Mouse (Mus musculus): ENCODE data around the gene Plpp3. TPM values are rescaled to one million over a fixed set of nuclear protein-coding genes. Genes with fewer than 3 reads are reported as not detected.

Gene Plpp3
- 78.4 and 85.4 TPM in 2 replicates for polyA plus RNA-seq (2015; fragmentation: Nextera tagmentation; extraction: Ambion mirVana)

GRCm38 (mm10) chr4:105157276-105158168 lies at the start of gene Plpp3:
Gene Plpp3, plus strand, starts transcription at chr4:105157347.
- peaks cover 17% of the 10 kb centered on the region for H3K4me1 ChIP-seq
- H3K27me3 ChIP-seq = no peaks in the 10 kb centered on the region
- ATAC-seq (ENCODE audit: borderline replicate concordance, extremely low read depth, low FRiP score, low TSS enrichment) = peak; percentile 88
- peak within 1 kb of the TSS; percentile 94 for H3K27ac ChIP-seq
- no peaks in the 10 kb centered on the region for H3K9me3 ChIP-seq
- H3K4me3 ChIP-seq = peak within 1 kb of the TSS; percentile 87
- peaks cover 7% of the 10 kb centered on the region for H3K36me3 ChIP-seq
- under 1% methylated on average over 77 of the region's 77 CpGs for WGBS
- H3K9ac ChIP-seq = peak within 1 kb of the TSS; percentile 94
- peak within 1 kb of the TSS; percentile 73 for H3K4me2 ChIP-seq

DNA sequence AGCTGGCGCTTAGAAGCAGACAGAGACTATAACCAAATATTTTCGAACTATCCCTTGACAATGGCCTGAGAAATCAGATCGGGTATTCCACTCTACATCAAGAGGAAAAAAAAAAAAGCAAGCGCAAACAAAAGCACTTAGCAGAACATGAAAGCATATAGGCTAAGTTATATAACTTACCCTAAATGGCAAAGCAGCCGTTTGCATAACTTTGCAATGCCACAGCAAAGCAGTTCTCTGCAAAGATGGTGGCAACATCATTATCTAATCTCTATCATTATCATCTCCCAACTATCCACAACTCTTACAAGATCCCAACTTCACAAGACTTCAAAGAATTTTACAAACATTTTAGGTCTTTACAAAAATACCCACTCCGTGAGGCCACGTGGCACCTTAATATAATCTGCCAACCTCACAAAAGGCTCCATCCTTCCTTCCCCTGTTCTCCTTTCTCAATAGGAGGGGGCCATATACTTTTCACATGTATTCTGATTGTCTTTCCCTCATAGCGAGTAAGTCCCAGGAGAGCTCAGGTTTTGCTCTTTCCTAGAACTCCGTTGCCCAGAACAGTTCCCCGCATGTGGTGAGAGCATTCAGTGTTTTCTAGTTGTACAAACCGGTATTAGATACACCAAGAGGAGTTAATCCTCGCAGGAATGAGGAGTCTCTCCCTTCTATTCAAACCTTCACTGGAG lies 49.1 kb upstream of the Plpp3 start:
- no peak overlapping the region for H3K4me3 ChIP-seq
- WGBS = 63% methylated on average over 12 of the region's 12 CpGs
- H3K4me2 ChIP-seq = no peak overlapping the region

DNA sequence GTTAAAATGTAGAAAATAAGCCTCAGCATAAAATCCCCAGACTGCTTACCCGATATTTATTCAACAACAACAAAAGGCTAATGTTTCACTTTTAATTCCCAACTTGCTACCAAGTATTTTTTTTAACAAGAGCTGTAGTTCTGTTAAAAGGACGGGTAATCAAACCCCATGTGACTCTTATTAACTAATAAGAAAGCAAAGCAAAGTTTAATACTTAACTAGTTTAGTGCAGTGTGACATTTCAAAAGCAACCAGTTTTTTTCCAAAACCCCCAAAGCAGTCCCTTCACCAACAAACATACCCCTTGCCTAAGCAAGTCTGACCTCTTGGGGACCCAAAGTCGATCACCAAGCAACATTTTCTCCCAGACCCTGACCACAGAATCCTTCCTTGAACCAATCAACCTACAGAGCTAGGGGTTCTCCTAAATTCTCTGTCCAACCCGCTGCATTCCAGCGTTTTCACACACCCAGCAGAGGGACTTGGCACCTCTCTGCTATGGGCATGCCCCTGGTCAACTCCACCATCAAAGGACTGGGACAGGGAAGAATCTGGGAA lies 48.4 kb upstream of the Plpp3 start:
- WGBS = 24% methylated on average over 5 of the region's 5 CpGs

More for the DNA sequence above, 49.1 kb upstream of the Plpp3 start:
- H3K9ac ChIP-seq = no peak overlapping the region
- no peaks in the 10 kb centered on the region for H3K9me3 ChIP-seq
- no peaks in the 10 kb centered on the region for H3K36me3 ChIP-seq
- ATAC-seq (ENCODE audit: borderline replicate concordance, extremely low read depth, low FRiP score, low TSS enrichment) = no peak
- peaks cover 10% of the 10 kb centered on the region for H3K4me1 ChIP-seq
- H3K27ac ChIP-seq = no peak overlapping the region
- H3K27me3 ChIP-seq = peaks cover 21% of the 10 kb centered on the region

GRCm38 (mm10) chr4:105109199-105109989 lies 47.8 kb upstream of the Plpp3 start, which contains the start of gene Prkaa2:
Gene Prkaa2, minus strand, starts transcription at chr4:105109890.
- Histone ChIP-seq H3K9me3 (no peaks in the 10 kb centered on the region), H3K4me1 (peaks cover 10% of the 10 kb centered on the region), H3K9ac (peak within 1 kb of the TSS; percentile 63), H3K27ac (0 out of 2 replicates have a peak within 1 kb of the TSS, but pooled peaks have one; percentile 15), H3K4me3 (peak within 1 kb of the TSS; percentile 74), H3K36me3 (no peaks in the 10 kb centered on the region), H3K27me3 (peaks cover 21% of the 10 kb centered on the region), H3K4me2 (peak within 1 kb of the TSS; percentile 98)
- under 1% methylated on average over 72 of the region's 80 CpGs for WGBS
- ATAC-seq (ENCODE audit: borderline replicate concordance, extremely low read depth, low FRiP score, low TSS enrichment) = peak; percentile 93

More for the DNA sequence above, 48.4 kb upstream of the Plpp3 start:
- Histone ChIP-seq H3K27ac (no peak overlapping the region), H3K36me3 (no peaks in the 10 kb centered on the region), H3K4me1 (peaks cover 10% of the 10 kb centered on the region), H3K4me2 (peak overlapping the region; percentile 98), H3K9me3 (no peaks in the 10 kb centered on the region), H3K9ac (no peak overlapping the region; the same call in 1 of the 2 replicates), H3K27me3 (peaks cover 21% of the 10 kb centered on the region), H3K4me3 (peak overlapping the region; percentile 74)
- ATAC-seq (ENCODE audit: borderline replicate concordance, extremely low read depth, low FRiP score, low TSS enrichment) = no peak

GRCm38 (mm10) chr4:105109990-105110683 lies 47.0 kb upstream of the Plpp3 start:
- Histone ChIP-seq H3K27me3 (peaks cover 21% of the 10 kb centered on the region), H3K9ac (peak overlapping the region; percentile 63), H3K9me3 (no peaks in the 10 kb centered on the region), H3K36me3 (no peaks in the 10 kb centered on the region), H3K27ac (no peak overlapping the region), H3K4me2 (peak overlapping the region; percentile 98), H3K4me3 (peak overlapping the region; percentile 74), H3K4me1 (peaks cover 10% of the 10 kb centered on the region)
- WGBS = 3% methylated on average over 24 of the region's 24 CpGs
- ATAC-seq (ENCODE audit: borderline replicate concordance, extremely low read depth, low FRiP score, low TSS enrichment) = peak; percentile 70

GRCm38 (mm10) chr4:105110684-105111035 lies 46.5 kb upstream of the Plpp3 start:
- Histone ChIP-seq H3K27me3 (peaks cover 21% of the 10 kb centered on the region), H3K9ac (no peak overlapping the region), H3K4me2 (peak overlapping the region; percentile 98), H3K9me3 (no peaks in the 10 kb centered on the region), H3K4me3 (no peak overlapping the region; the same call in 1 of the 2 replicates), H3K36me3 (no peaks in the 10 kb centered on the region), H3K27ac (no peak overlapping the region), H3K4me1 (peaks cover 10% of the 10 kb centered on the region)
- ATAC-seq (ENCODE audit: borderline replicate concordance, extremely low read depth, low FRiP score, low TSS enrichment) = no peak
- WGBS = 70% methylated on average over 4 of the region's 4 CpGs

DNA sequence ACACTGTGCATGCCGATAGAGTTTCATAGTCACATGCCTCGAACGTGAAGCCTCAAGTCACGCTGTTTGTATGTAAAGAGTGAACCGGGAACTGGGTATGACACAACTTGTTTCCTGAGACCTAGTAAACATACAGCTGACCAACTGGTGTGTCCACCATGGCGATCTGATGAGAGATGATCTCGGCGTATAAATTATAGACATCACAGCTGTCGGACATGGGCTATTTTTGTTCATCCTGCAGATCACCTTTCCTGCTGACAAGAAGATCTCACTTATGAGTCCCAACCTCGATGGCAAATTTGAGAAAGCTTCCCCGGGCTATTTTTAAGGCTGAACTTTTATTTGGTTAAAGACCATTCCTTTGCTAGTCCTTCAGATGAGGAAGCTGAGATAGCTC lies 45.4 kb upstream of the Plpp3 start:
- Histone ChIP-seq H3K9me3 (no peaks in the 10 kb centered on the region), H3K36me3 (no peaks in the 10 kb centered on the region), H3K27me3 (peaks cover 21% of the 10 kb centered on the region), H3K9ac (no peak overlapping the region), H3K4me2 (no peak overlapping the region), H3K4me3 (no peak overlapping the region), H3K4me1 (peaks cover 10% of the 10 kb centered on the region), H3K27ac (no peak overlapping the region)
- 79% methylated on average over 11 of the region's 11 CpGs for WGBS
- no peak for ATAC-seq (ENCODE audit: borderline replicate concordance, extremely low read depth, low FRiP score, low TSS enrichment)

GRCm38 (mm10) chr4:105113042-105113441 lies 44.1 kb upstream of the Plpp3 start:
- H3K27me3 ChIP-seq = peaks cover 14% of the 10 kb centered on the region
- no peak overlapping the region for H3K9ac ChIP-seq
- 72% methylated on average over 5 of the region's 5 CpGs for WGBS
- H3K27ac ChIP-seq = no peak overlapping the region
- H3K4me3 ChIP-seq = no peak overlapping the region
- H3K9me3 ChIP-seq = no peaks in the 10 kb centered on the region
- no peak overlapping the region for H3K4me2 ChIP-seq
- no peak for ATAC-seq (ENCODE audit: borderline replicate concordance, extremely low read depth, low FRiP score, low TSS enrichment)
- peaks cover 10% of the 10 kb centered on the region for H3K4me1 ChIP-seq
- no peaks in the 10 kb centered on the region for H3K36me3 ChIP-seq

GRCm38 (mm10) chr4:105113468-105113867 lies 43.7 kb upstream of the Plpp3 start:
- H3K9me3 ChIP-seq = no peaks in the 10 kb centered on the region
- ATAC-seq (ENCODE audit: borderline replicate concordance, extremely low read depth, low FRiP score, low TSS enrichment) = no peak
- peaks cover 10% of the 10 kb centered on the region for H3K27me3 ChIP-seq
- no peaks in the 10 kb centered on the region for H3K36me3 ChIP-seq
- WGBS = 57% methylated on average over 3 of the region's 3 CpGs
- no peak overlapping the region for H3K27ac ChIP-seq
- no peak overlapping the region for H3K9ac ChIP-seq
- no peak overlapping the region for H3K4me3 ChIP-seq
- no peak overlapping the region for H3K4me2 ChIP-seq
- H3K4me1 ChIP-seq = peaks cover 10% of the 10 kb centered on the region

DNA sequence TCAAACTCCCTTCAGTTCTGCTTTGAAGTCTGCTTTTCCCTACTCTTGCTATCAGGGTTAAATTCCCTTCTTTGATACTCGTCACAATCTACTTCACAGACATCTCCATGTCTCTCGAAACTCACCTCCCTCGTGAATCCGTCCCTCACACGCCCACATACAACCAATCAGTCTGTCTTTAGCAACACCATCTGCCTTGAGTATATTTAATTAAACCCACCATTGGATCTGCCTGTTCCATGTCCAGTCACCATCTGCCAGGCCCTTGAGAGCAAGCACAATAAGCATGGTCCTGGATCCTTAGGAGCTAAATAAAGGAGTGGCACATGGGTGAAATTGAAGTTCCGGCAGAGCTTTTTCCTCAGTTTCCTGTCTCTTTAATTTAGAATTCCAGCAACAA lies 36.1 kb upstream of the Plpp3 start:
- Histone ChIP-seq H3K27ac (no peak overlapping the region), H3K27me3 (no peaks in the 10 kb centered on the region), H3K9ac (no peak overlapping the region), H3K4me1 (no peaks in the 10 kb centered on the region), H3K9me3 (no peaks in the 10 kb centered on the region), H3K4me3 (no peak overlapping the region), H3K4me2 (no peak overlapping the region), H3K36me3 (no peaks in the 10 kb centered on the region)
- ATAC-seq (ENCODE audit: borderline replicate concordance, extremely low read depth, low FRiP score, low TSS enrichment) = no peak
- WGBS = 77% methylated on average over 6 of the region's 6 CpGs

DNA sequence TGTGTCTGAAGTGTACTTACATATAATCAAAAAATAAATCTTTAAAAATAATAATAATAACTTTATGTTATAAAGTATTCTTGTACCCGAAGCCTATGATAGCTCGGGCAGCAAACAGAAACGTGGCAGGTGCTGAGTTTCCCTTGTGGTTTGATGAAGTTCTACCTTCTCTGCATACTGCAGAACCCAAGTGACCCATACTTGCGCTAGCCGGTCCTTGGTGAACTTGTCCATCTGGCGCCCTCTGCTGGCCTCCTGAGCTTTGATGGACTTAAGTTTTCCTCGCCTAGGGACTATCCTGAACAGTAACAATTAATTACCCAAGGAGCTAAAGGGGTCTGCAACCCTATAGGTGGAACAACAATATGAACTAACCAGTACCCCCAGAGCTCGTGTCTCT lies 34.7 kb upstream of the Plpp3 start:
- no peak overlapping the region for H3K4me3 ChIP-seq
- no peaks in the 10 kb centered on the region for H3K36me3 ChIP-seq
- H3K4me1 ChIP-seq = no peaks in the 10 kb centered on the region
- no peaks in the 10 kb centered on the region for H3K27me3 ChIP-seq
- ATAC-seq (ENCODE audit: borderline replicate concordance, extremely low read depth, low FRiP score, low TSS enrichment) = no peak
- no peak overlapping the region for H3K9ac ChIP-seq
- no peak overlapping the region for H3K27ac ChIP-seq
- WGBS = 48% methylated on average over 8 of the region's 8 CpGs
- no peaks in the 10 kb centered on the region for H3K9me3 ChIP-seq
- no peak overlapping the region for H3K4me2 ChIP-seq
